Mouse (Mus musculus): Measurements from ENCODE around the gene Mettl22. TPM values are rescaled to one million over a fixed set of nuclear protein-coding genes. Genes with fewer than 3 reads are reported as not detected.
A peak's percentile ranks its signal among the peaks of the same experiment; 100 is the strongest.

Mettl22 gene
- polyA plus RNA-seq (2015; fragmentation: Nextera tagmentation; extraction: Ambion mirVana): 9.3 and 12.1 TPM in 2 replicates

GRCm38 (mm10) chr16:8470603-8471481 lies at the start of gene Mettl22:
TSS of gene Mettl22 (plus strand) at chr16:8470788.
- H3K4me1 ChIP-seq (replicated peaks; ENCODE audit: control insufficient read depth, insufficient read depth): no peaks in the 10 kb centered on the region

DNA sequence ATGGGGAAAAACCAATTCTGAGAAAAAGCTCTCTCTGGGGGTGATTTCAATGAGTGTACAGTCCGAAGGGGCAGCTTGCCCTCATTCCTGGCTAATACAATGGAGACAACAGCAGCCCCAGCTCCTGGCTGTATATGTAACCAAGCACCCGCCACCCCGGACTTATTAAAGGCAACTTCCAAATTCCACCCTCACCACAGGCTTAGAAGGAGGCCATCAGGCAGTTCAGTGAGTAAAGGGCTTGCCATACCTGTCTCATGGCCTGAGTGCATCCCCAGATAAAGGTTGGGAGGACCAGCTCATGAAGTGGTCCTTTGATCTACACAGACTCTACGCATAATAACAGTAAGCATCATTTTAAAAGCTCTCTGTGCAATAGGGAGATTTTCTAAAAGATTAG lies 49.7 kb upstream of the Mettl22 start:
- 87% methylated on average over 4 of the region's 4 CpGs for WGBS

More at GRCm38 (mm10) chr16:8470603-8471481, at the start of gene Mettl22:
- TF ChIP-seq EP300 (optimal IDR thresholded peaks at IDR 0.05) (no peak), CTCF (IDR thresholded peaks at IDR 0.05; ENCODE audit: low read depth) (peak; percentile 48)
- peak within 1 kb of the TSS; percentile 68 for H3K4me3 ChIP-seq (ENCODE audit: low read depth, low read length)
- H3K36me3 ChIP-seq (ENCODE audit: control insufficient read depth, insufficient read depth, low read length): no peaks in the 10 kb centered on the region
- WGBS: under 1% methylated on average over 47 of the region's 48 CpGs
- H3K9ac ChIP-seq (ENCODE audit: low read length): peak within 1 kb of the TSS; percentile 72
- ATAC-seq (ENCODE audit: low FRiP score, low TSS enrichment): peak; percentile 99
- DNase-seq (ENCODE audit: low spot score): peak; percentile 91
- H3K9me3 ChIP-seq (ENCODE audit: control insufficient read depth, low read length): no peaks in the 10 kb centered on the region
- peak within 1 kb of the TSS; percentile 86 for H3K27ac ChIP-seq (replicated peaks)
- H3K4me2 ChIP-seq (replicated peaks; ENCODE audit: low read depth): peak within 1 kb of the TSS; percentile 84
- H3K27me3 ChIP-seq (ENCODE audit: control insufficient read depth, insufficient read depth, low read length): no peaks in the 10 kb centered on the region

GRCm38 (mm10) chr16:8423626-8424114 lies 46.9 kb upstream of the Mettl22 start:
- ATAC-seq (ENCODE audit: low FRiP score, low TSS enrichment): no peak
- 46% methylated on average over 7 of the region's 7 CpGs for WGBS
- TF ChIP-seq EP300 (optimal IDR thresholded peaks at IDR 0.05): no peak
- TF ChIP-seq CTCF (IDR thresholded peaks at IDR 0.05; ENCODE audit: low read depth): no peak
- DNase-seq (ENCODE audit: low spot score): no peak
- Histone ChIP-seq H3K27ac (replicated peaks) (no peak overlapping the region), H3K36me3 (ENCODE audit: control insufficient read depth, insufficient read depth, low read length) (no peaks in the 10 kb centered on the region), H3K4me3 (ENCODE audit: low read depth, low read length) (no peak overlapping the region), H3K9me3 (ENCODE audit: control insufficient read depth, low read length) (no peaks in the 10 kb centered on the region), H3K4me1 (replicated peaks; ENCODE audit: control insufficient read depth, insufficient read depth) (no peaks in the 10 kb centered on the region), H3K27me3 (ENCODE audit: control insufficient read depth, insufficient read depth, low read length) (peaks cover 5% of the 10 kb centered on the region; the same call in 1 of the 2 replicates), H3K4me2 (replicated peaks; ENCODE audit: low read depth) (no peak overlapping the region), H3K9ac (ENCODE audit: low read length) (no peak overlapping the region)

More for the DNA sequence above, 49.7 kb upstream of the Mettl22 start:
- no peaks in the 10 kb centered on the region for H3K36me3 ChIP-seq (ENCODE audit: control insufficient read depth, insufficient read depth, low read length)
- no peak overlapping the region for H3K4me3 ChIP-seq (ENCODE audit: low read depth, low read length)
- TF ChIP-seq EP300 (optimal IDR thresholded peaks at IDR 0.05) (no peak), CTCF (IDR thresholded peaks at IDR 0.05; ENCODE audit: low read depth) (no peak)
- no peaks in the 10 kb centered on the region for H3K4me1 ChIP-seq (replicated peaks; ENCODE audit: control insufficient read depth, insufficient read depth)
- no peaks in the 10 kb centered on the region for H3K9me3 ChIP-seq (ENCODE audit: control insufficient read depth, low read length)
- ATAC-seq (ENCODE audit: low FRiP score, low TSS enrichment) (no peak), DNase-seq (ENCODE audit: low spot score) (no peak)
- H3K4me2 ChIP-seq (replicated peaks; ENCODE audit: low read depth): no peak overlapping the region
- no peak overlapping the region for H3K9ac ChIP-seq (ENCODE audit: low read length)
- H3K27me3 ChIP-seq (ENCODE audit: control insufficient read depth, insufficient read depth, low read length): peaks cover 5% of the 10 kb centered on the region; the same call in 1 of the 2 replicates
- no peak overlapping the region for H3K27ac ChIP-seq (replicated peaks)

DNA sequence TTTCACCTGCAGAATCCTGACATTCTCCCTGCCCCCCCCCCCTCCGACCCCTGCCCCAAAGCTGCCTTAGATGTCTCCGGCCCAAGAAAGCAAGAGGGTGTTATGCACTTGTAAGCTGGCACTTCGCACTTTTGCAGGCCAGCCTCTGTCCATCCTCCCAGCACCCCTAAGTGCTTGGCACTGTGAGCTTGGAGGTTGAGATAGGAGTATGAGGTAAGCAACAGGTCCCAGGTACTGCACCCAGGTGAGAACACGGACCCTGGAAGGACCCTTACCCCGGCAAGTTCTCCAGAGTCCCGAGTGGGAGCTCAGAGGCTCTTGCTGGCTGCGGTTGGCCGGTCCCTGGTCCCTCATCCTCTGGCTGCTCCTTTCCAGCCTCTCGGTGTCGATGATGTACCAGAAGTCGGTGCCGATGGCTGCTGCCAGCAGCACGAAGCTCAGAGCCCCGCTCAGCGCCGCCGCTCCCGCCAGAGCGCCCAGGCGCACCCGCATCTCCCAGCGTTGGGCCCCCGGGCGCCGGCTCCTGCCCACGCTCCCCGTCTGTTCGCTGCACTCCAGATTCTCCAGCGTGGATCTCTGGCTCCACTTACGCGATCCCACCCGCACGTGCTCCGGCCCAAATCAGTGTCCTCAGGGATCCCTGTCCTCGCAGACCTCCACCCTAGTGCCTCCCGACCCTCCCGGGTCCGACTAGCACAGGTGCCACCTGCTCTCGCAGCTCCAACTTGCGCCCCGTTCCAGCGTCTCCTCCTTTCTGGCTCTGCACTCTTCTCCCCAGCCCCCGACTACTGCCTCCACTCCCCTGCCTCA lies 46.2 kb upstream of the Mettl22 start:
- H3K27ac ChIP-seq (replicated peaks): no peak overlapping the region
- peak; percentile 13 for DNase-seq (ENCODE audit: low spot score)
- H3K36me3 ChIP-seq (ENCODE audit: control insufficient read depth, insufficient read depth, low read length): no peaks in the 10 kb centered on the region
- no peaks in the 10 kb centered on the region for H3K9me3 ChIP-seq (ENCODE audit: control insufficient read depth, low read length)
- H3K27me3 ChIP-seq (ENCODE audit: control insufficient read depth, insufficient read depth, low read length): peaks cover 5% of the 10 kb centered on the region; the same call in 1 of the 2 replicates
- H3K4me1 ChIP-seq (replicated peaks; ENCODE audit: control insufficient read depth, insufficient read depth): no peaks in the 10 kb centered on the region
- H3K9ac ChIP-seq (ENCODE audit: low read length): no peak overlapping the region
- ATAC-seq (ENCODE audit: low FRiP score, low TSS enrichment): no peak
- peak overlapping the region; percentile 24 for H3K4me3 ChIP-seq (ENCODE audit: low read depth, low read length)
- TF ChIP-seq EP300 (optimal IDR thresholded peaks at IDR 0.05): no peak
- no peak for TF ChIP-seq CTCF (IDR thresholded peaks at IDR 0.05; ENCODE audit: low read depth)
- 5% methylated on average over 43 of the region's 43 CpGs for WGBS
- peak overlapping the region; percentile 45 for H3K4me2 ChIP-seq (replicated peaks; ENCODE audit: low read depth)

- Histone ChIP-seq H3K9ac (ENCODE audit: low read length) (no peak within 1 kb of the TSS), H3K36me3 (ENCODE audit: control insufficient read depth, insufficient read depth, low read length) (no peaks in the 10 kb centered on the region), H3K27me3 (ENCODE audit: control insufficient read depth, insufficient read depth, low read length) (peaks cover 5% of the 10 kb centered on the region; the same call in 1 of the 2 replicates), H3K4me1 (replicated peaks; ENCODE audit: control insufficient read depth, insufficient read depth) (no peaks in the 10 kb centered on the region), H3K9me3 (ENCODE audit: control insufficient read depth, low read length) (no peaks in the 10 kb centered on the region), H3K4me2 (replicated peaks; ENCODE audit: low read depth) (peak within 1 kb of the TSS; percentile 45), H3K27ac (replicated peaks) (no peak within 1 kb of the TSS), H3K4me3 (ENCODE audit: low read depth, low read length) (peak within 1 kb of the TSS; percentile 24)
- ATAC-seq (ENCODE audit: low FRiP score, low TSS enrichment): no peak
- under 1% methylated on average over 16 of the region's 16 CpGs for WGBS
- peak; percentile 33 for DNase-seq (ENCODE audit: low spot score)
- no peak for TF ChIP-seq CTCF (IDR thresholded peaks at IDR 0.05; ENCODE audit: low read depth)
- TF ChIP-seq EP300 (optimal IDR thresholded peaks at IDR 0.05): no peak
Measured at GRCm38 (mm10) chr16:8424971-8425330, 45.6 kb upstream of the Mettl22 start, which contains the start of gene Tmem114. TSS of gene Tmem114 (minus strand) at chr16:8425136.
